Mouse (Mus musculus): ENCODE measurements at regions not wholly inside any gene's neighbourhood (a gene's known extent, or its start where the extent isn't known, plus 50 kb on each side); places are given as distances from the start of the nearest gene placed in this dataset.

DNA sequence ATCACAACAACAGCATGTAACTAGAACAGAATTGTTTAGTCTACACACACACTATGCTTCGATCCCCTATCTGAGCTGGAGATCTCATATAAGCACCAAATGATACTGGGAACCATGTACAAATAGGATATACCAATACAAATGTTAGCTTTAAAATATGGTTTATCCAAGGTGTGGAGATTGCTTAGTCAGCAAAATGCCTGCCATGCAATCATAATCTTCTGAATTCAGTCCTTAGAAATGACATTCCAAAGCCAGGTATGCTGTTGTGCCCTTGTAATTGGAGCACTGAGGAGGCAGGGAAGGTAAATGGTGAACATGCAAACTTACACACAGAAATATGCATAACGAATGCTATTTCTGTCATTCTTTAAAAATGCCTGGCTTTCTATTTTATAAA lies 54.0 kb upstream of the Thsd7b start:
- Histone ChIP-seq H3K27me3 (ENCODE audit: control insufficient read depth, insufficient read depth, low read length) (no peaks in the 10 kb centered on the region), H3K4me1 (ENCODE audit: control insufficient read depth, insufficient read depth, low read length) (no peaks in the 10 kb centered on the region), H3K36me3 (ENCODE audit: control insufficient read depth, insufficient read depth, low read length) (no peaks in the 10 kb centered on the region), H3K27ac (ENCODE audit: control insufficient read depth, insufficient read depth, low read depth, low read length) (no peak overlapping the region), H3K4me3 (ENCODE audit: control insufficient read depth, low read depth, low read length) (no peak overlapping the region)
- TF ChIP-seq POLR2A (IDR thresholded peaks at IDR 0.05; ENCODE audit: control insufficient read depth, low read depth, low read length) (no peak), CTCF (IDR thresholded peaks at IDR 0.05; ENCODE audit: control insufficient read depth, insufficient read depth, insufficient replicate concordance, low read depth, low read length) (no peak)

DNA sequence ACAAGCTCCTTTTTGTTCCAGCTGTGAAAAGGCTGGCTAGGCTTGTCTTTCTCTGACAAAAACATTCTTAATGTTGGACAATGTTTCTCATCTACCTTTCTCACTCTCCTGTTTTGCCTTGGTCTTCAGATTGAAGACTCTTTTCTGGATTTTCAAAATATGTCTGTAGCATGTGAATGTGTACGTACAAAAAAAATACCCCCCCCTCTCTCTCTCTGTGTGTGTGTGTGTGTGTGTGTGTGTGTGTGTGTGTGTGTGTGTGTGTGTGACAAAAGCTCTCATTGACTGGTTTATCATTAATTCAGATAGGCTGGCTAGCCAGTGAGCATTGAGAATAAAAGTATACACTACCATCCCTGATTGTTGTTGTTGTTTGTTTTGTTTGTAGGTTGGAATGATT lies 64.3 kb upstream of the Thsd7b start:
- Histone ChIP-seq H3K27ac (ENCODE audit: control insufficient read depth, insufficient read depth, low read depth, low read length) (no peak overlapping the region), H3K4me3 (ENCODE audit: control insufficient read depth, low read depth, low read length) (no peak overlapping the region), H3K27me3 (ENCODE audit: control insufficient read depth, insufficient read depth, low read length) (no peaks in the 10 kb centered on the region), H3K36me3 (ENCODE audit: control insufficient read depth, insufficient read depth, low read length) (no peaks in the 10 kb centered on the region), H3K4me1 (ENCODE audit: control insufficient read depth, insufficient read depth, low read length) (no peaks in the 10 kb centered on the region)
- TF ChIP-seq POLR2A (IDR thresholded peaks at IDR 0.05; ENCODE audit: control insufficient read depth, low read depth, low read length) (no peak), CTCF (IDR thresholded peaks at IDR 0.05; ENCODE audit: control insufficient read depth, insufficient read depth, insufficient replicate concordance, low read depth, low read length) (no peak)

DNA sequence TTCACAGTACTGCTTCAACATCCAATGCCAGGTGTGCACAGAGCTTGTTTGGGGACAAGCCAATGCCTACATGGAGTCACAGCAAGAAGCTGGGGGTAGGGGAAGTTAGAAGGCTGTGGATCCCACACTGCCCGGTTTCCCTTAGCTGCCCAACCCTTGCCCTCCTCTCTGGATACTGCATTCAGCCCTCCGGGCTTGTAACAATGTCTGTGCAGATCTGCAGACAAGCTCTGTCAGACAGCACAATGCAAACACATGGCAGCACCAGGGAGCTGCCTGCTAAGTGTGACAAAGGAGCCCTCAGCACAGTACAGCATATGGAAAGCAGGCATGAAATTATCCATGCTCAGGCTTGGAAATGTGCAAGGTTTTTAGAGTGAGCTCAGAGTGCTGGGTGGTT lies 64.7 kb upstream of the Thsd7b start:
- no peaks in the 10 kb centered on the region for H3K27me3 ChIP-seq (ENCODE audit: control insufficient read depth, insufficient read depth, low read length)
- H3K4me1 ChIP-seq (ENCODE audit: control insufficient read depth, insufficient read depth, low read length) = no peaks in the 10 kb centered on the region
- H3K4me3 ChIP-seq (ENCODE audit: control insufficient read depth, low read depth, low read length) = no peak overlapping the region
- H3K36me3 ChIP-seq (ENCODE audit: control insufficient read depth, insufficient read depth, low read length) = no peaks in the 10 kb centered on the region
- no peak for TF ChIP-seq POLR2A (IDR thresholded peaks at IDR 0.05; ENCODE audit: control insufficient read depth, low read depth, low read length)
- no peak for TF ChIP-seq CTCF (IDR thresholded peaks at IDR 0.05; ENCODE audit: control insufficient read depth, insufficient read depth, insufficient replicate concordance, low read depth, low read length)
- H3K27ac ChIP-seq (ENCODE audit: control insufficient read depth, insufficient read depth, low read depth, low read length) = no peak overlapping the region

DNA sequence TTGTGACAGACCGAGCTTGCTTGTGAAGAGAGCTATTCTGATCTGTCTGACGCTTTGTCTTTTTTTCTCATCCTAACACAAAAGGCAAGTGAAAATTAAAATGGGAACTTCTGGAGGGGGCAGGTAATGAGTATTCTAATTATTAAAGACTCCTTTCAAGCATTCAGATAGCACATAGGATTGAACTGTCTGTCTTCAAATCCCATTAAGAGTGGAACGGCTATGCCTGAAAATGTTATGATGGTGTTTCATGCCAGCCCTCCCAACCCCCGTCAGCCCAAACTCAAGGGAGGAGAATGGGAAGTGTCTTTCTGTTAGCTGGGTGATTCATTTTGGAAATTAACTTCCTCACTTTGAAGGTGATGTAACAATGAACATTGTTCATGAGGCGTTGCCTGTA lies 65.4 kb upstream of the Thsd7b start:
- Histone ChIP-seq H3K27ac (ENCODE audit: control insufficient read depth, insufficient read depth, low read depth, low read length) (no peak overlapping the region), H3K4me3 (ENCODE audit: control insufficient read depth, low read depth, low read length) (no peak overlapping the region), H3K4me1 (ENCODE audit: control insufficient read depth, insufficient read depth, low read length) (no peaks in the 10 kb centered on the region), H3K27me3 (ENCODE audit: control insufficient read depth, insufficient read depth, low read length) (no peaks in the 10 kb centered on the region), H3K36me3 (ENCODE audit: control insufficient read depth, insufficient read depth, low read length) (no peaks in the 10 kb centered on the region)
- no peak for TF ChIP-seq CTCF (IDR thresholded peaks at IDR 0.05; ENCODE audit: control insufficient read depth, insufficient read depth, insufficient replicate concordance, low read depth, low read length)
- no peak for TF ChIP-seq POLR2A (IDR thresholded peaks at IDR 0.05; ENCODE audit: control insufficient read depth, low read depth, low read length)

DNA sequence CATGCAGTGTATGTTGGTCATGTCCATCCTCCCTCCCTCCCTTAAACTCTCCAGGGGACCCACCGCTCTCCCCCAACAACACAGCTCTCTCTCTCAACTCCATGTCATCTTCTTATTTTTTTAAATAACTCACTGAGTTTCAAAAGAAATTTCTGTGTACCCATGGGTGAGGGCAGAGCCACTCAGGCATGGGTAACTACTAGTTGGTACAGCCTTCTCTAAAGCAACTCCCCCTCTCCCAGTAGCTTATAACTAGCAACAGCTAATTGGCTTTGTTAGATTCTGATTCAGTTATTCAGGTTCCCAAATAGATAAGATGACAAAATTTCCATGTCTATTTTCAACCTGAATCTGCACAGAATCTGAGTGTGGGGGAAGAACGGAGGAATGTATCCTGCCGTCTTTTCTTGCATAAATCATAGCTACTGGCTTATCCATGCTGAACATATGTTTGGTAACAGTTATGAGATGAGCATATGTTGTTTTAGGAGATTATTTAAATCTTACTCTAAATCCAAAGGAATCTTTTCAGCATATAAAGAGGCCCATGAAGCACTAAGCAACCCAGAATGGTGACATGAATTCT lies 92.8 kb upstream of the Thsd7b start:
- H3K36me3 ChIP-seq (ENCODE audit: control insufficient read depth, insufficient read depth, low read length) = no peaks in the 10 kb centered on the region
- TF ChIP-seq POLR2A (IDR thresholded peaks at IDR 0.05; ENCODE audit: control insufficient read depth, low read depth, low read length) (no peak), CTCF (IDR thresholded peaks at IDR 0.05; ENCODE audit: control insufficient read depth, insufficient read depth, insufficient replicate concordance, low read depth, low read length) (no peak)
- H3K4me3 ChIP-seq (ENCODE audit: control insufficient read depth, low read depth, low read length) = no peak overlapping the region
- no peaks in the 10 kb centered on the region for H3K4me1 ChIP-seq (ENCODE audit: control insufficient read depth, insufficient read depth, low read length)
- H3K27me3 ChIP-seq (ENCODE audit: control insufficient read depth, insufficient read depth, low read length) = no peaks in the 10 kb centered on the region
- H3K27ac ChIP-seq (ENCODE audit: control insufficient read depth, insufficient read depth, low read depth, low read length) = no peak overlapping the region

DNA sequence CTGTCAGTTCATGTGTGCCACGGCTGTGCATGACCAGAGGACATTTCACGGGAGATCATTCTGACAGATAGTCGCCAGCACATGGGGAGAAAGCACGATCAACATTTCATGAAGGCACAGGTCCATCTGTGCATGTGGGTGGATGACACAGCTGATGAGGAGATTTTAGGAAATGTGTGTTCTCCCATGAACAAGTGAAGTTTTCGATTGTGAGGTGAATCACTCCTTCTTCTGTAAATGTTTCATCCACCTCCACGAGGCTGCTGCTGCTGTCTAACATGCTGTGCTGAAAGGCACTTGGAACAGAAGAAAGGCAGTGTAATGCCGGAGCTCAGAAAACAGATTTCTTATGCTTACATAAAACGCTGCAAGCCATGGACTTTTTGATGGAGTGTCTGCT lies 103.2 kb upstream of the Thsd7b start:
- no peak for TF ChIP-seq CTCF (IDR thresholded peaks at IDR 0.05; ENCODE audit: control insufficient read depth, insufficient read depth, insufficient replicate concordance, low read depth, low read length)
- no peak for TF ChIP-seq POLR2A (IDR thresholded peaks at IDR 0.05; ENCODE audit: control insufficient read depth, low read depth, low read length)
- Histone ChIP-seq H3K36me3 (ENCODE audit: control insufficient read depth, insufficient read depth, low read length) (no peaks in the 10 kb centered on the region), H3K4me1 (ENCODE audit: control insufficient read depth, insufficient read depth, low read length) (no peaks in the 10 kb centered on the region), H3K27me3 (ENCODE audit: control insufficient read depth, insufficient read depth, low read length) (no peaks in the 10 kb centered on the region), H3K4me3 (ENCODE audit: control insufficient read depth, low read depth, low read length) (no peak overlapping the region), H3K27ac (ENCODE audit: control insufficient read depth, insufficient read depth, low read depth, low read length) (no peak overlapping the region)

DNA sequence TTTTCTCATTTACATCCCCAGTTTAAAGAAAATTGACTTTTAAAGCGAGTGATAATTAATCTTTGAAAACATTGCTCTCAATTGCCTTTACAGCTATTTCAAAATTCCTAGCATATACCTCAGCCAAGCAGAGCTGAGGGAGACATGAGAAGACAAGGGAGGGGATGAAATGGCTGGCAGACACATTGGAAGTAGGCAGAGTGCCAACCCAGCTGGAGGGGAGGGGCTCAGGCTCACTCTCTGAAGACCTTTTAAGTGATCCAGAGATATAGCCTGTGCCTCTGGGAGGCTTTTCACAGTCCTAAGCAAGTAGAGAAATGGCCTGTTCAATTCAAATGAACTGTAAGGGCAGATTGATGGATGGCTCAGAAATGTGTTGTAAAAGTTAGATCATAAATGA lies 122.5 kb upstream of the Thsd7b start:
- TF ChIP-seq POLR2A (IDR thresholded peaks at IDR 0.05; ENCODE audit: control insufficient read depth, low read depth, low read length) (no peak), CTCF (IDR thresholded peaks at IDR 0.05; ENCODE audit: control insufficient read depth, insufficient read depth, insufficient replicate concordance, low read depth, low read length) (no peak)
- Histone ChIP-seq H3K27me3 (ENCODE audit: control insufficient read depth, insufficient read depth, low read length) (no peaks in the 10 kb centered on the region), H3K27ac (ENCODE audit: control insufficient read depth, insufficient read depth, low read depth, low read length) (no peak overlapping the region), H3K4me3 (ENCODE audit: control insufficient read depth, low read depth, low read length) (no peak overlapping the region), H3K36me3 (ENCODE audit: control insufficient read depth, insufficient read depth, low read length) (no peaks in the 10 kb centered on the region), H3K4me1 (ENCODE audit: control insufficient read depth, insufficient read depth, low read length) (no peaks in the 10 kb centered on the region)
